Mouse (Mus musculus) stomach, postnatal 0 days (tissue): ENCODE results near the gene Gm5767. TPM values are rescaled to one million over a fixed set of nuclear protein-coding genes. Genes with fewer than 3 reads are reported as not detected.

ENCODE experiments used
- ATAC-seq: fragments of 200-750 bp; cut with Nextera tagmentation; 2 replicates; pipeline ENCODE4 v1.8.0; 2017; ENCODE audit not compliant: low FRiP score, low TSS enrichment
- DNase-seq: peaks from one replicate; pipeline ENCODE4 v3.0.0-alpha.2; 2016; ENCODE audit warnings: low spot score
- H3K27ac ChIP-seq: fragments of 300-500 bp; sonication (generic); replicated peaks from 2 replicates; pipeline ENCODE4 v1.5.1; 2014; ENCODE audit warnings: mild to moderate bottlenecking, control low read depth
- H3K27me3 ChIP-seq: fragments of 300-500 bp; sonication (generic); 2 replicates; pipeline ENCODE4 v1.6.1; 2014; ENCODE audit warnings: low read length; ENCODE audit not compliant: control insufficient read depth, insufficient read depth
- H3K36me3 ChIP-seq: fragments of 300-500 bp; sonication (generic); 2 replicates; pipeline ENCODE4 v1.6.1; 2014; ENCODE audit warnings: low read length, mixed read lengths; ENCODE audit not compliant: control insufficient read depth, insufficient read depth
- H3K4me1 ChIP-seq: fragments of 300-500 bp; sonication (generic); replicated peaks from 2 replicates; pipeline ENCODE4 v1.6.1; 2014; ENCODE audit warnings: antibody characterized with exemption; ENCODE audit not compliant: control insufficient read depth, insufficient read depth
- H3K4me2 ChIP-seq: fragments of 300-500 bp; sonication (generic); replicated peaks from 2 replicates; pipeline ENCODE4 v1.6.1; 2014; ENCODE audit warnings: low read depth, mild to moderate bottlenecking, control low read depth, moderate library complexity
- H3K4me3 ChIP-seq: fragments of 300-500 bp; sonication (generic); 2 replicates; pipeline ENCODE4 v1.5.1; 2014; ENCODE audit warnings: low read depth, low read length, control low read depth
- H3K9ac ChIP-seq: fragments of 300-500 bp; sonication (generic); 2 replicates; pipeline ENCODE4 v1.6.1; 2014; ENCODE audit warnings: mild to moderate bottlenecking, low read length, control low read depth, mixed read lengths
- H3K9me3 ChIP-seq: fragments of 300-500 bp; sonication (generic); 2 replicates; pipeline ENCODE4 v1.6.1; 2016; ENCODE audit warnings: low read length; ENCODE audit not compliant: control insufficient read depth
- CTCF ChIP-seq: IDR thresholded peaks from 2 replicates; pipeline ENCODE4 v1.5.1; 2016; ENCODE audit warnings: antibody characterized with exemption, low read depth, mild to moderate bottlenecking, moderate library complexity
- EP300 ChIP-seq: optimal IDR thresholded peaks from 2 replicates; pipeline ENCODE3; 2016; ENCODE audit warnings: antibody characterized with exemption
- WGBS: fragments of 180-500 bp; shearing (Covaris S2); extraction: QIAGEN DNeasy Blood & Tissue Kit; methylation state at CpG from one replicate; pipeline ENCODE4 v1.1.7; 2014; 5-methylcytosine and 5-hydroxymethylcytosine counted together
- polyA plus RNA-seq: library from polyadenylated mRNA; unstranded; fragments of >200 nt; fragmentation: Nextera tagmentation; extraction: Ambion mirVana; gene quantifications from 2 replicates; pipeline ENCODE4 v1.2.1, GENCODE M21; 2015

The Gm5767 gene
- polyA plus RNA-seq, 1 experiment from 2014 or later = not detected

- Histone ChIP-seq H3K4me3 (no peak overlapping the region), H3K9me3 (no peaks in the 10 kb centered on the region), H3K4me2 (no peak overlapping the region), H3K9ac (no peak overlapping the region), H3K4me1 (no peaks in the 10 kb centered on the region), H3K27ac (no peak overlapping the region), H3K36me3 (peaks cover 36% of the 10 kb centered on the region), H3K27me3 (no peaks in the 10 kb centered on the region)
- DNase-seq (no peak), ATAC-seq (no peak)
- TF ChIP-seq CTCF (no peak), EP300 (no peak)
- WGBS = 87% methylated on average over 7 of the region's 7 CpGs
Measured at GRCm38 (mm10) chr16:8691206-8691605, 10.6 kb downstream of the Gm5767 start.

- Histone ChIP-seq H3K9ac (no peak overlapping the region), H3K36me3 (peaks cover 58% of the 10 kb centered on the region), H3K9me3 (no peaks in the 10 kb centered on the region), H3K4me2 (no peak overlapping the region), H3K27ac (no peak overlapping the region), H3K27me3 (no peaks in the 10 kb centered on the region), H3K4me3 (no peak overlapping the region), H3K4me1 (no peaks in the 10 kb centered on the region)
- TF ChIP-seq CTCF (no peak), EP300 (no peak)
- ATAC-seq = no peak
- no peak for DNase-seq
- WGBS = 90% methylated on average over 8 of the region's 8 CpGs
Measured at GRCm38 (mm10) chr16:8699556-8699955, 19.0 kb downstream of the Gm5767 start.

GRCm38 (mm10) chr16:8700586-8700985 is 20.0 kb downstream of the Gm5767 start:
- TF ChIP-seq CTCF (no peak), EP300 (no peak)
- Histone ChIP-seq H3K27me3 (no peaks in the 10 kb centered on the region), H3K4me2 (no peak overlapping the region), H3K9me3 (no peaks in the 10 kb centered on the region), H3K9ac (no peak overlapping the region), H3K36me3 (peaks cover 53% of the 10 kb centered on the region), H3K27ac (no peak overlapping the region), H3K4me1 (no peaks in the 10 kb centered on the region), H3K4me3 (no peak overlapping the region)
- DNase-seq (no peak), ATAC-seq (no peak)
- 80% methylated on average over 3 of the region's 3 CpGs for WGBS

GRCm38 (mm10) chr16:8711998-8712397 is 31.4 kb downstream of the Gm5767 start:
- Histone ChIP-seq H3K36me3 (peaks cover 28% of the 10 kb centered on the region), H3K9ac (no peak overlapping the region)
- TF ChIP-seq EP300 (no peak), CTCF (no peak)

GRCm38 (mm10) chr16:8714851-8715250 is 34.3 kb downstream of the Gm5767 start:
- Histone ChIP-seq H3K9me3 (no peaks in the 10 kb centered on the region), H3K4me2 (no peak overlapping the region), H3K27ac (no peak overlapping the region), H3K27me3 (no peaks in the 10 kb centered on the region), H3K36me3 (peaks cover 13% of the 10 kb centered on the region; the same call in 1 of the 2 replicates), H3K4me3 (no peak overlapping the region), H3K4me1 (no peaks in the 10 kb centered on the region; the same call in 1 of the 2 replicates), H3K9ac (no peak overlapping the region)
- DNase-seq (no peak), ATAC-seq (no peak)
- TF ChIP-seq CTCF (no peak), EP300 (no peak)
- 84% methylated on average over 5 of the region's 5 CpGs for WGBS

More at GRCm38 (mm10) chr16:8711998-8712397, 31.4 kb downstream of the Gm5767 start:
- WGBS = 67% methylated on average over 9 of the region's 9 CpGs
- H3K4me3 ChIP-seq = no peak overlapping the region
- H3K27ac ChIP-seq = no peak overlapping the region
- no peaks in the 10 kb centered on the region for H3K9me3 ChIP-seq
- no peak overlapping the region for H3K4me2 ChIP-seq
- H3K27me3 ChIP-seq = no peaks in the 10 kb centered on the region
- no peak for DNase-seq
- H3K4me1 ChIP-seq = no peaks in the 10 kb centered on the region; the same call in 1 of the 2 replicates
- no peak for ATAC-seq

GRCm38 (mm10) chr16:8715513-8716080 is 35.0 kb downstream of the Gm5767 start:
- no peak for DNase-seq
- no peaks in the 10 kb centered on the region for H3K9me3 ChIP-seq
- 59% methylated on average over 10 of the region's 10 CpGs for WGBS
- no peak overlapping the region for H3K9ac ChIP-seq
- peaks cover 9% of the 10 kb centered on the region; the same call in 1 of the 2 replicates for H3K36me3 ChIP-seq
- TF ChIP-seq EP300 (no peak), CTCF (no peak)
- no peaks in the 10 kb centered on the region; the same call in none of the 2 replicates for H3K4me1 ChIP-seq
- H3K27me3 ChIP-seq = no peaks in the 10 kb centered on the region
- H3K27ac ChIP-seq = no peak overlapping the region
- ATAC-seq = no peak; the same call in 1 of the 2 replicates
- H3K4me3 ChIP-seq = no peak overlapping the region
- no peak overlapping the region for H3K4me2 ChIP-seq
